ENCODE assay signal across 8 mouse cellular contexts in genomic region chr11:98201791-98202640, GRCm38 (mm10). TPM values are rescaled to one million over a fixed set of nuclear protein-coding genes. Genes with fewer than 3 reads are reported as not detected.
DNase-seq lines count a peak whose midpoint lies in the region; ATAC-seq and TF ChIP-seq lines count a peak whose summit lies in the region.

No protein-coding gene starts in this region.

- no peaks in the 10 kb centered on the region for H3K27me3 ChIP-seq in heart, embryonic 12.5 days (replicated peaks)
- H3K27me3 ChIP-seq in kidney, embryonic 16.5 days (ENCODE audit: insufficient read depth, low read length), result no peaks in the 10 kb centered on the region
- H3K27me3 ChIP-seq in lung, embryonic 14.5 days (ENCODE audit: insufficient read depth, low read length), result no peaks in the 10 kb centered on the region

- no peak for TF ChIP-seq CTCF in lung, embryonic 14.5 days (IDR thresholded peaks at IDR 0.05; ENCODE audit: low read depth)

- ATAC-seq in heart, embryonic 12.5 days (ENCODE audit: insufficient number of reproducible peaks, low FRiP score), result no peak
- ATAC-seq in kidney, embryonic 16.5 days (ENCODE audit: low FRiP score, low TSS enrichment), result peak; percentile 1; the same call in 1 of the 2 replicates
- 0 out of 2 replicates have a peak, but pooled peaks have one; percentile 8 for ATAC-seq in lung, embryonic 14.5 days (ENCODE audit: insufficient read depth)

- no peaks in the 10 kb centered on the region for H3K9me3 ChIP-seq in heart, embryonic 12.5 days (replicated peaks)
- H3K9me3 ChIP-seq in kidney, embryonic 16.5 days (ENCODE audit: low read length), result no peaks in the 10 kb centered on the region
- no peaks in the 10 kb centered on the region for H3K9me3 ChIP-seq in lung, embryonic 14.5 days (ENCODE audit: low read depth, low read length)

- H3K36me3 ChIP-seq in heart, embryonic 12.5 days, result peaks cover 5% of the 10 kb centered on the region
- no peaks in the 10 kb centered on the region for H3K36me3 ChIP-seq in kidney, embryonic 16.5 days (ENCODE audit: insufficient read depth, low read length)
- 0 out of 2 replicates have a peak, but pooled peaks cover 2% of the 10 kb centered on the region for H3K36me3 ChIP-seq in lung, embryonic 14.5 days (ENCODE audit: insufficient read depth)

- DNase-seq in urinary bladder, adult 18-20 months (ENCODE audit: low spot score in 2 of 2), result peak; percentile 16 to 37
- no peak for DNase-seq in urinary bladder, postnatal 10 days (ENCODE audit: low spot score)
- peak; percentile 16 to 40 for DNase-seq in cerebellum, postnatal 36 days
- DNase-seq in lung, embryonic 14.5 days, result peak; percentile 62
- DNase-seq in ovary, postnatal 14 days (ENCODE audit: low spot score), result peak; percentile 37
- peak; percentile 23 for DNase-seq in urinary bladder, postnatal 25 days (ENCODE audit: low spot score)

- peaks cover 7% of the 10 kb centered on the region; the same call in 1 of the 2 replicates for H3K4me1 ChIP-seq in heart, embryonic 12.5 days (replicated peaks)
- H3K4me1 ChIP-seq in kidney, embryonic 16.5 days (ENCODE audit: insufficient read depth, low read length), result peaks cover 6% of the 10 kb centered on the region; the same call in 1 of the 2 replicates
- no peaks in the 10 kb centered on the region; the same call in 1 of the 2 replicates for H3K4me1 ChIP-seq in lung, embryonic 14.5 days (ENCODE audit: insufficient read depth)

- H3K27ac ChIP-seq in heart, embryonic 12.5 days (ENCODE audit: poor library complexity, severe bottlenecking), result peak overlapping the region; percentile 82
- H3K27ac ChIP-seq in kidney, embryonic 16.5 days (ENCODE audit: low read length), result peak overlapping the region; percentile 93
- H3K27ac ChIP-seq in lung, embryonic 14.5 days (ENCODE audit: low read depth), result peak overlapping the region; percentile 100

- WGBS in heart, embryonic 12.5 days, result 2% methylated on average over 27 of the region's 27 CpGs
- WGBS in kidney, embryonic 16.5 days, result 2% methylated on average over 27 of the region's 27 CpGs
- WGBS in lung, embryonic 14.5 days, result 1% methylated on average over 27 of the region's 27 CpGs

- H3K4me3 ChIP-seq in heart, embryonic 12.5 days, result peak overlapping the region; percentile 97
- peak overlapping the region; percentile 82 for H3K4me3 ChIP-seq in kidney, embryonic 16.5 days (ENCODE audit: low read length)
- H3K4me3 ChIP-seq in lung, embryonic 14.5 days (ENCODE audit: low read depth, low read length), result peak overlapping the region; percentile 96

- peak overlapping the region; percentile 89 for H3K9ac ChIP-seq in heart, embryonic 12.5 days
- H3K9ac ChIP-seq in kidney, embryonic 16.5 days (replicated peaks; ENCODE audit: low read length), result peak overlapping the region; percentile 85
- peak overlapping the region; percentile 67 for H3K9ac ChIP-seq in lung, embryonic 14.5 days

- peak overlapping the region; percentile 75 for H3K4me2 ChIP-seq in heart, embryonic 12.5 days
- H3K4me2 ChIP-seq in kidney, embryonic 16.5 days (replicated peaks; ENCODE audit: low read depth, low read length), result peak overlapping the region; percentile 88
- peak overlapping the region; percentile 80 for H3K4me2 ChIP-seq in lung, embryonic 14.5 days

RNA-seq across cellular contexts. Expression of gene Cdk12, which starts 0.8 kb away (rescaled TPM):
- polyA plus RNA-seq in heart, embryonic 12.5 days (2016; fragmentation: Nextera tagmentation; extraction: Ambion mirVana), result 9.4 and 10.6 TPM in 2 replicates
- polyA plus RNA-seq in kidney, embryonic 16.5 days (2015; fragmentation: Nextera tagmentation; extraction: Ambion mirVana), result 9.2 and 12.4 TPM in 2 replicates
- 14.6 and 16.6 TPM in 2 replicates for polyA plus RNA-seq in lung, embryonic 14.5 days (2014; fragmentation: Nextera tagmentation; extraction: Ambion mirVana)

RNA-seq across cellular contexts. Expression of gene Med1, which starts 8.9 kb away (rescaled TPM):
- polyA plus RNA-seq in heart, embryonic 12.5 days (2016; fragmentation: Nextera tagmentation; extraction: Ambion mirVana), result 46.3 TPM in 2 replicates
- polyA plus RNA-seq in kidney, embryonic 16.5 days (2015; fragmentation: Nextera tagmentation; extraction: Ambion mirVana), result 64.6 and 67.9 TPM in 2 replicates
- 62.4 and 62.8 TPM in 2 replicates for polyA plus RNA-seq in lung, embryonic 14.5 days (2014; fragmentation: Nextera tagmentation; extraction: Ambion mirVana)

RNA-seq across cellular contexts. Expression of gene Fbxl20, which starts 51.8 kb away (rescaled TPM):
- 13.3 and 14.8 TPM in 2 replicates for polyA plus RNA-seq in heart, embryonic 12.5 days (2016; fragmentation: Nextera tagmentation; extraction: Ambion mirVana)
- 20.0 and 21.0 TPM in 2 replicates for polyA plus RNA-seq in kidney, embryonic 16.5 days (2015; fragmentation: Nextera tagmentation; extraction: Ambion mirVana)
- 9.6 and 17.3 TPM in 2 replicates for polyA plus RNA-seq in lung, embryonic 14.5 days (2014; fragmentation: Nextera tagmentation; extraction: Ambion mirVana)
